Mouse (Mus musculus) forebrain, embryonic 16.5 days (tissue): ENCODE measurements around the gene Mrpl48. TPM values are rescaled to one million over a fixed set of nuclear protein-coding genes. Genes with fewer than 3 reads are reported as not detected.
"Not testable (repeated sequence)": the region's sequence is repeated elsewhere in the genome, so short reads cannot be mapped to it uniquely, and the experiment has no call there.

Experiments
- ATAC-seq: fragments of 200-750 bp; cut with Nextera tagmentation; 2 replicates; pipeline ENCODE4 v1.8.0; 2017; ENCODE audit warnings: mild to moderate bottlenecking, moderate library complexity
- H3K27ac ChIP-seq: fragments of 300-500 bp; sonication (generic); 2 replicates; pipeline ENCODE4 v1.5.1; 2014; ENCODE audit warnings: low read length, control low read depth
- H3K27me3 ChIP-seq: fragments of 300-500 bp; sonication (generic); replicated peaks from 2 replicates; pipeline ENCODE4 v1.6.1; 2014; ENCODE audit warnings: low read length; ENCODE audit not compliant: control insufficient read depth, insufficient read depth
- H3K36me3 ChIP-seq: fragments of 300-500 bp; sonication (generic); 2 replicates; pipeline ENCODE4 v1.6.1; 2014; ENCODE audit not compliant: control insufficient read depth, insufficient read depth
- H3K4me1 ChIP-seq: fragments of 300-500 bp; sonication (generic); replicated peaks from 2 replicates; pipeline ENCODE4 v1.6.1; 2014; ENCODE audit warnings: low read length; ENCODE audit not compliant: control insufficient read depth, insufficient read depth
- H3K4me2 ChIP-seq: fragments of 300-500 bp; sonication (generic); 2 replicates; pipeline ENCODE4 v1.6.1; 2014; ENCODE audit warnings: mild to moderate bottlenecking, low read length, control low read depth
- H3K4me3 ChIP-seq: fragments of 300-500 bp; sonication (generic); replicated peaks from 2 replicates; pipeline ENCODE4 v1.5.1; 2014; ENCODE audit warnings: mild to moderate bottlenecking, low read length, control low read depth
- H3K9ac ChIP-seq: fragments of 300-500 bp; sonication (generic); replicated peaks from 2 replicates; pipeline ENCODE4 v1.6.1; 2014; ENCODE audit warnings: low read depth, low read length, control low read depth
- H3K9me3 ChIP-seq: fragments of 300-500 bp; sonication (generic); 2 replicates; pipeline ENCODE4 v1.6.1; 2016; ENCODE audit warnings: low read length; ENCODE audit not compliant: control insufficient read depth
- WGBS: fragments of 180-500 bp; shearing (Covaris S2); extraction: QIAGEN DNeasy Blood & Tissue Kit; methylation state at CpG from one replicate; pipeline ENCODE4 v1.1.7; 2014; 5-methylcytosine and 5-hydroxymethylcytosine counted together
- polyA plus RNA-seq: library from polyadenylated mRNA; unstranded; fragments of >200 nt; fragmentation: Nextera tagmentation; extraction: Ambion mirVana; gene quantifications from 2 replicates; pipeline ENCODE4 v1.2.1, GENCODE M21; 2015

Mrpl48 gene
- polyA plus RNA-seq, 1 experiment from 2014 or later, result 70.1 TPM

DNA sequence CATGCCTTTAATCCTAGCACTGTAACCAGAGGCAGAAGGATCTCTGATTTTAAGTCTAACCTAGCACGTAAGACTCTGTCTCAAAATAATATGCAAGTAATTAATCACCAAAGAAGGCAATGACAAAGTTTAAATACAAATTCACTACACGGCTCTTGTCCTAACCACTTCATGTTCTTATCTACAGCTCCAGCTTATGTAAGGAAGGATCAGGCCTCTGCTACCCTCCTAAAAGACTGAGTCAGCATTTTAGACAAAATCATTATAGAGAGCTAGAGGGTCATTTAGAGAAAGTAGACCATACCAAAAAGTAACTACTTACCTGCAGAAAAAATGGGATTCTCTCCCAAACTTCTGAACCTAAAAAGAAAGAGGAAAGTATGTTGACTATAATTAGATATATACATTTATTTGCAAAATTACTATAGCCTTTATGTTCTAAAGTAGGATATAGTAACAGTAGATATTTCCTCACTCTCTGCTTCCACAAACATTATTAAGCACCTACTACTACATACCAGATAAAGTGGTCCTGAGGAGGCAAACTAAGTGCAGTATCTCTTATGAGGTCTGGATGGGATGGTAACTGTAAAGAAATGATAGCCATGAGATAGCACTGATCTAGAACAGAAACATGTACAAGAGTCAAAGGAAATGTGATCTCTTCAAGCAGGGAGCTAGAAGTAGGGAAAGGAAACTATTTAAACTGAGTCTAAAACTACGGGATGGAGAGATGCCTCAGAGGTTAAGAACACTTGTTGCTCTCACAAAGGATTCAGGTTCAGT lies 37.0 kb downstream of the Mrpl48 start:
- no peaks in the 10 kb centered on the region for H3K9me3 ChIP-seq
- H3K4me1 ChIP-seq, result no peaks in the 10 kb centered on the region
- H3K4me3 ChIP-seq, result no peak overlapping the region
- WGBS, result 93% methylated on average over 3 of the region's 3 CpGs
- 0 out of 2 replicates have a peak, but pooled peaks cover 2% of the 10 kb centered on the region for H3K36me3 ChIP-seq
- no peak for ATAC-seq
- no peak overlapping the region for H3K9ac ChIP-seq
- no peak overlapping the region for H3K27ac ChIP-seq
- no peaks in the 10 kb centered on the region for H3K27me3 ChIP-seq
- H3K4me2 ChIP-seq, result no peak overlapping the region

DNA sequence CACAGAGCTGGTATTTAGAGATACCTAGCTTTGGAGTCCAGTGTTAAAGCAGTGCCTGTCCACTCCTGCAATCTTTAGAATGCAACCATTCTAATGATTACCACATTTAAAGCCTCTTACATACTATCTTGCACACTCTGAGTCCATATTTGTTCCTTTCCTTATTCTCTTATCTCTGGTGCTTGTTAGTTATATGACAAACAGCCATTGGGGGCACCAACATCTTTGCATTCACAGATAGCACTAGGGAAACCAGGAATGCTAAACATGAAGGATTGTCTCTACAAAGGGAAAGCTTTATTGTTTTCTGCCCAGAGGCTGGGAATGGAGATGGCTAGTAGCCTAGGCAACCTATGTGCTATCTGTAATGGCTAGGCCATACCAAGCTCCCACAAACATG lies 38.2 kb downstream of the Mrpl48 start:
- Histone ChIP-seq H3K4me2 (no peak overlapping the region), H3K9ac (no peak overlapping the region), H3K9me3 (no peaks in the 10 kb centered on the region), H3K4me1 (no peaks in the 10 kb centered on the region), H3K27ac (no peak overlapping the region), H3K27me3 (no peaks in the 10 kb centered on the region), H3K36me3 (0 out of 2 replicates have a peak, but pooled peaks cover 2% of the 10 kb centered on the region), H3K4me3 (no peak overlapping the region)
- no peak for ATAC-seq

DNA sequence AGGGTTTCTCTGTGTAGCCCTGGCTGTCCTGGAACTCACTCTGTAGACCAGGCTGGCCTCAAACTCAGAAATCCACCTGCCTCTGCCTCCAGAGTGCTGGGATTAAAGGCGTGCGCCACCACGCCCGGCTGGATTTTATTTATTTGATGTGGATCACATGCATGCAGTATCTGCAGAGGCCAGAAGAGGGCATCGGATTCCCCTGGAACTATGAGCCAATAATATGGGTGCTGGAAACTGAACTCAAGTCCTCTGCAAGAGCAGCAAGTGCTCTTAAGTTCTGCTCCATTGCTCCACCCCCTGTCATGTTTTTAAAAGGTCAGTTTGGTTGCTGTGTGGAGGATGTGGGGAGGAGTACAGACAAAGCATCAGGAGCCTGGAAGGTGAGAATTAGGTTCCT lies 40.9 kb downstream of the Mrpl48 start:
- H3K9ac ChIP-seq, ATAC-seq, H3K27me3 ChIP-seq, H3K4me1 ChIP-seq, H3K9me3 ChIP-seq, H3K4me2 ChIP-seq, H3K27ac ChIP-seq, H3K36me3 ChIP-seq, H3K4me3 ChIP-seq: not testable (repeated sequence)
- 79% methylated on average over 5 of the region's 5 CpGs for WGBS

DNA sequence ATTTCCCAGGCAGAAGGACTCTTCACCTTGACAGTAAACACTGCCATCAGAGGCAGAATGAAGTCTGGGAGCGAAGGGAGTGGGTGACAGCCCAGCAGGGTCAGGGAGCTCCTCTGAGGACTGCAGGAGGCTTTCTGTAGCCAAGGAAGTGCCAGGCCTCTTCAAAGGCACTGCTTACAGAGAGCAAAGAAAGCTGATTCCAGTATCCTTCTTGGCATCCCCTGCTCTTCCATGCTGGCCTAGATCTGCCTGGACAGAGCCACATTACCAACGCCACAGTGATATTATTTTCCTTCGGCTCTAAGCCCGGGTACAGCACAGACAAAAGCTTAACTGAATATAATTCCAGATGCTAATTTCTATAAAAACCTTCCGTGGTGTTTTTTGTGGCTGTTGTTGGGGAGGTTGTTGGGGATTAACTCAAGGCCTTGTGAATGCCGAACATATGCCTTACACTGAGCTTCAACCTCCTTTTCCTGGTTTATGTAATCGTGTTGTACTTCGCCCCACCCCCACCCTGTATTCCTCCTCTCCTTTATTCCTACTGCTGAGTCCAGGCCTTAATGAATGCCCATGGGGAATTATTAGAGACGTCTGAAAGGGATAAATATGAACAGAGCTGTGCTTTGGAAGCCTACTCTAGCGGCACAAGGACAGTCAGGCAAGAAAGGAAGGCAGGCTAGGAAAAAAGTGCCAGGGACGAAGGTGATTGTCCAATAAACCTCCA lies 46.1 kb downstream of the Mrpl48 start:
- no peak overlapping the region for H3K9ac ChIP-seq
- H3K9me3 ChIP-seq, result no peaks in the 10 kb centered on the region
- no peaks in the 10 kb centered on the region for H3K36me3 ChIP-seq
- WGBS, result 46% methylated on average over 11 of the region's 11 CpGs
- H3K27me3 ChIP-seq, result no peaks in the 10 kb centered on the region
- H3K4me3 ChIP-seq, result no peak overlapping the region
- no peak overlapping the region for H3K4me2 ChIP-seq
- H3K27ac ChIP-seq, result no peak overlapping the region
- 0 out of 2 replicates have a peak, but pooled peaks cover 3% of the 10 kb centered on the region for H3K4me1 ChIP-seq
- no peak for ATAC-seq

DNA sequence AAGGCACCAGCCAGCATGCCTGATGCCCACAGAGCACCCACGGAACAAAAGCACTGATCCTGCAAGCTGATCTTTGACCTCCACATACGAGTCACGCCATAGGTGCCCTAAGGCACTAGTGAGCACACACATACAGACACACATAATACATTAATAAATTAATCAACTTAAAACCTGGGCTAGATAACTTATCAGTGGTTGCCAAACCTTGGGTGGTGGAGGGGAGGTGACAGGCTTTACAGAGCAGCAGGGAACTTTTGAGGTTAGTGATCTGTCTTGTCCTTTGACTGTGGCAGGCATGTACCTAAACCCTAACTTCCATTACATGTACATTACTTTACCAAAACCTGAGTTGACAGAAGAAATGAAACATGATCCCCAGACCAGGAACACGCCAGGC lies 48.8 kb downstream of the Mrpl48 start:
- no peak for ATAC-seq
- 88% methylated on average over 4 of the region's 4 CpGs for WGBS
- H3K4me3 ChIP-seq, result no peak overlapping the region

DNA sequence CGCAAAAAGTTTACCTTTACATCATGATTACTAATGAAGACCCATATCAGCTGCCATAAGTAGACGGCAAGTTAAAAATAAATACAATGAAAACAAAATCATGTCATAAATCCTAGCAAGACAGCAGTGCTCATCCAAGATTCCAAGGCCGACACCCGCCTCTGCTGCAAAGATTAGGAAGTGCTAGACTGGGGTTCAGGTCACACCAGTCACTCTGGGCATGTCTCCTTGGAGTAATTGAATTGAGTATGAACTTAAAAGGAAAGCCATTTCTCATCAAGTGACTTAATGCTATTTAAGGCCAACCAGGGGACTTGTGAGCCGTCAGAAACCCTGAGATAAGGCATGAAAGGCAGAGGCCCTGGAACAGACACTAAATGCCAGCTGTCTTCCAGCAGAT lies 50.9 kb downstream of the Mrpl48 start:
- WGBS, result 91% methylated on average over 5 of the region's 5 CpGs
- Histone ChIP-seq H3K9me3 (no peaks in the 10 kb centered on the region), H3K36me3 (no peaks in the 10 kb centered on the region), H3K4me2 (no peak overlapping the region), H3K27me3 (no peaks in the 10 kb centered on the region), H3K4me1 (peaks cover 16% of the 10 kb centered on the region), H3K9ac (no peak overlapping the region), H3K27ac (no peak overlapping the region), H3K4me3 (no peak overlapping the region)
- ATAC-seq, result no peak

More for the DNA sequence above, 48.8 kb downstream of the Mrpl48 start:
- Histone ChIP-seq H3K27ac (no peak overlapping the region), H3K4me2 (no peak overlapping the region), H3K9ac (no peak overlapping the region), H3K36me3 (no peaks in the 10 kb centered on the region), H3K4me1 (peaks cover 19% of the 10 kb centered on the region), H3K9me3 (no peaks in the 10 kb centered on the region), H3K27me3 (no peaks in the 10 kb centered on the region)

DNA sequence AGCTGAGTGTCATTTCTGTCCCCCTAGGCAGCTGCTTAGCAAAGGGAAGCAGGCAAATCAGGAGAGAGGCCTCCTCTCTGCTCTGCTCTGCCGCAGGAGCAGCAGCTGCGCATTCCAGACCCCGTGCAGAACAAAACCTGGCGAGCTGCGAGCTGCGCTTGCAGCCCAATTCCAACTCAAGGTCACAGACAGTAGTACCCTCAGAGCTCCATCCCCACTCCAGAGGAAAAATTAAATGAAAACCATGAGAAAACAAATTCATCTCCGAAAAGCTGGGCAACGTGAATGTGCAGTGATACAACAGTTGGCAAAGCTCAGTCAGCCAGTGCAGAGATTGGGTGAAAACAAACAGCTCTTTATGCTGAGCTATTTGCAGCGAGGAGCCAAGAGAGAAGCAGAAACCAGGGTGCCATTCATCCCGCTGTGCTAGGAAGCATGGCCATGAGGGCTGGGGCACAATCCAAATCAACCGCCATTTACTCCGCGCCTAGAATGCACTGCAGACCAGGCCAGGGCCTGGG lies 52.6 kb downstream of the Mrpl48 start:
- Histone ChIP-seq H3K9ac (peak overlapping the region; percentile 35; the same call in 1 of the 2 replicates), H3K4me1 (peaks cover 16% of the 10 kb centered on the region), H3K9me3 (no peaks in the 10 kb centered on the region), H3K27me3 (no peaks in the 10 kb centered on the region), H3K36me3 (no peaks in the 10 kb centered on the region), H3K27ac (peak overlapping the region; percentile 91), H3K4me2 (peak overlapping the region; percentile 40), H3K4me3 (peak overlapping the region; percentile 6; the same call in 1 of the 2 replicates)
- ATAC-seq, result peak; percentile 92
- WGBS, result 5% methylated on average over 13 of the region's 13 CpGs

DNA sequence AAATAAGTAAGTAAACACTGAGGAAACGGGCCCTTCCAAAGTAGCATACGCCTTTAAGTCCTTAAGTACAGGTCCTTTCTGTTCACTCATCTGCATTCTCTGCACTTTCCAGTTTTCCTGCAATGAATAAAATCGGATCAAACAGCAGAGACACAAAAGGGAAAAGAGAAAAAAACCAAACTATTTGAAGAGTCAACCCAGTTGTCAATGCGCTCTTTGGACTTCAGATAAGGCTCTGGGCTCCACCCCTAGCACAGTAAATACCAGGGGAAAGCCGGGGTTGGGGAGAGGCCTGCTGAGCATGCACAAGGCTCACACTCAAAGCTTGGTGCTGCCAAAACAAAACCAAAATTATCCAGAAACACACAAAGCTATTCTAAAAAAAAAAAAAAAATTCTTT lies 53.2 kb downstream of the Mrpl48 start:
- no peak for ATAC-seq
- Histone ChIP-seq H3K4me3 (no peak overlapping the region), H3K36me3 (no peaks in the 10 kb centered on the region), H3K9ac (no peak overlapping the region), H3K4me1 (peaks cover 16% of the 10 kb centered on the region), H3K27ac (peak overlapping the region; percentile 91), H3K27me3 (no peaks in the 10 kb centered on the region), H3K9me3 (no peaks in the 10 kb centered on the region), H3K4me2 (no peak overlapping the region)
- 38% methylated on average over 5 of the region's 5 CpGs for WGBS

DNA sequence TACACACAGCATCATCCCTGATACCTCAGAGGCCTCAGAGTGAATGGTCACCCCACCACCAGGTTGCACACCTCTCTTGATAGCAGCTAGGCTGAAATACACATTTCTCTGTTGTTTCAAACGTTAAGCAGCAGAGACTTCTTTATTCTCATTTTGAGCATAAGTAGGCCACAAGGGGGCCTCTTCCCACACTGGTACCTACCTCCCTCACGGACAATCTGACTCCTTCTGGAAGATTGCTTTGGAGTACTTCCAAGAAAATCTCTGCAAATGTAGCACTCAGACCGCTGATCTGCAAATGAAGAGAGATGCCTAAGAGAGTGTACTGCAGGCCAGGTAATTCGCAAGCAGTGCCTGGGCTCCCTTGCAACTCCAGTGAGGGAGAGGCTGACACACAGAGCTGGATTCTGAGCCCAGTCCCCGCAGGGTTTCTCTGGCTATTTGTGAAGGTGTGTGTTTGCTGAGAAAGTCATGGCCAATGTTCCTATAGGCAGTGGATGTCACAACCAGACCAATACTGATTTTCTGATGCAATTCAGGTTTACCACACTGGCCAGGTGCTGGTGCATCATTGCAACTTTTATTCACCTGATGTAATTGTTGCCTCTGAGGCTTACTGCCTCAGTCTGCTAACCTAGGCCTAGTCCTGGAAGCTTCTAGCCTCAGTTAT lies 57.6 kb downstream of the Mrpl48 start:
- H3K36me3 ChIP-seq, result no peaks in the 10 kb centered on the region
- no peaks in the 10 kb centered on the region for H3K27me3 ChIP-seq
- 0 out of 2 replicates have a peak, but pooled peaks have one; percentile 29 for ATAC-seq
- H3K4me3 ChIP-seq, result no peak overlapping the region
- H3K4me2 ChIP-seq, result no peak overlapping the region
- 43% methylated on average over 5 of the region's 5 CpGs for WGBS
- no peak overlapping the region for H3K9ac ChIP-seq
- no peaks in the 10 kb centered on the region for H3K9me3 ChIP-seq
- no peak overlapping the region for H3K27ac ChIP-seq
- H3K4me1 ChIP-seq, result peaks cover 10% of the 10 kb centered on the region
